Mouse (Mus musculus): ENCODE measurements around the gene Cxcl5. TPM values are rescaled to one million over a fixed set of nuclear protein-coding genes. Genes with fewer than 3 reads are reported as not detected.

Cxcl5 gene
- polyA plus RNA-seq (2012; rRNA removed), result 0.05 TPM in 1 of 2 replicates, not detected in the other

DNA sequence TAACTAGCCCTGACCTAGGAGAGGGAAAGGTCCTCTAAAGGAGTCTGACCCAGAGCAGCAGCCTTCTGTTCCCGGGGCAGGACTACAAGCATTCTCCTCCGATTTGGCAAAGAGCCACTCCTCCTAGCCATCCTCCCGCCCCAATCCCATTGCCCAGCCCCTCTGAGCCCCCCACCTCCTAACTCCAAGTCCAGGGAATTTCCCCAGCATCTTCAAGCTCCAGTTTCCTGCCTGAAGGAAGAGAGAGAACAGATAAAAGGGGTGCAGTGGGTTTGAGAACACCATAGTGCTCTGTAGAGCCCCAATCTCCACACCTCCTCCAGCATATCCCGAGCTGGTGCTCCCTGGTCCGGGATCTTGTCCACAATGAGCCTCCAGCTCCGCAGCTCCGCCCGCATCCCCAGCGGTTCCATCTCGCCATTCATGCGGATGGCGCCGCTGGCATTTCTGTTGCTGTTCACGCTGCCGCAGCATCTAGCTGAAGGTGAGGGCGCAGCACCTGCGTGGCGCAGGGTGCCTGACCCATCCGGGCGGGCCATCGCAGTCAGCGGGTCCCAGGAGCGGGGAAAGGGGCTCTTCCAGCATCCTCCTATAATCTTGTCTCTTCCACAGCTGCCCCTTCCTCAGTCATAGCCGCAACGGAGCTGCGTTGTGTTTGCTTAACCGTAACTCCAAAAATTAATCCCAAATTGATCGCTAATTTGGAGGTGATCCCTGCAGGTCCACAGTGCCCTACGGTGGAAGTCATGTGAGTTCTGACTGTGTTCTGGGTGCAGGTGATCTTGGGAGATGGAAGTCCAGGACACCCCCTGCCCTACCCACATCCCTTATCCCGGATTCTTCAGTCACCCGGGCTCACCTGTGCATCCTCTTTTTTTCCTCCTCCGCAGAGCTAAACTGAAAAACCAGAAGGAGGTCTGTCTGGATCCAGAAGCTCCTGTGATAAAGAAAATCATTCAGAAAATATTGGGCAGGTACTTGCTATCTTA lies at the start of gene Cxcl5:
Cxcl5 (plus strand) TSS at position 284 of the 989 bp plus-strand sequence.
- peaks cover 11% of the 10 kb centered on the region for H3K4me1 ChIP-seq (ENCODE audit: control insufficient read depth, insufficient read depth, low read length)
- no peaks in the 10 kb centered on the region for H3K27me3 ChIP-seq (replicated peaks; ENCODE audit: control insufficient read depth, insufficient read depth, low read length)
- DNase-seq, result peak; percentile 23
- no peak for TF ChIP-seq CTCF (conservative IDR thresholded peaks at IDR 0.05; ENCODE audit: insufficient read depth, insufficient read length, low read depth, low read length)
- no peak for TF ChIP-seq POLR2A (IDR thresholded peaks at IDR 0.05; ENCODE audit: low read depth, low read length)
- no peaks in the 10 kb centered on the region for H3K36me3 ChIP-seq (ENCODE audit: control insufficient read depth, insufficient read depth, low read length)
- H3K27ac ChIP-seq (ENCODE audit: insufficient read depth, low read depth, low read length), result no peak within 1 kb of the TSS
- 5% methylated on average over 32 of the region's 32 CpGs for WGBS
- peak within 1 kb of the TSS; percentile 13; the same call in 1 of the 2 replicates for H3K4me3 ChIP-seq (ENCODE audit: insufficient read depth, low read depth, low read length)

DNA sequence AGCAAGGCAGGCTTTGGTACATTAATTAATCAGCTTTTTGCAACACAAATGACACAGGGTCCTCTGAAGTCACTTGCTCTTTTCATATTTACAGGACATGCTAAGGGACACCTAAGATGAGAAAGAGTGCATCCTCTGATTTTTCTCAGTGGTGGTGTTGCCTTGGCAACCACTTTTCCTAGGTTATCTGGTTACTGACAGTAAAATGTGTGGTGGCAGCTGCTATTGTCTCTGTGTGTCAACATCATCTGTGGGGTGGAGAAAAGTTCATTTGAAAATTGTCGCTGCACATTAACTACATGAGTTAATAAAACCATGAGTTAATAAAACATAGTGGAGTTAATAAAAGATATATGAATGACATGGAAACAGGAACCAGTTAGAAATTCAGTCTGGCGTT lies 47.8 kb upstream of the Cxcl5 start:
- no peak overlapping the region for H3K4me3 ChIP-seq (ENCODE audit: insufficient read depth, low read depth, low read length)
- DNase-seq, result no peak
- H3K27me3 ChIP-seq (replicated peaks; ENCODE audit: control insufficient read depth, insufficient read depth, low read length), result no peaks in the 10 kb centered on the region
- WGBS, result 31% methylated on average over 2 of the region's 2 CpGs
- no peaks in the 10 kb centered on the region for H3K4me1 ChIP-seq (ENCODE audit: control insufficient read depth, insufficient read depth, low read length)
- no peak overlapping the region for H3K27ac ChIP-seq (ENCODE audit: insufficient read depth, low read depth, low read length)
- TF ChIP-seq CTCF (conservative IDR thresholded peaks at IDR 0.05; ENCODE audit: insufficient read depth, insufficient read length, low read depth, low read length), result no peak
- no peak for TF ChIP-seq POLR2A (IDR thresholded peaks at IDR 0.05; ENCODE audit: low read depth, low read length)
- H3K36me3 ChIP-seq (ENCODE audit: control insufficient read depth, insufficient read depth, low read length), result no peaks in the 10 kb centered on the region

DNA sequence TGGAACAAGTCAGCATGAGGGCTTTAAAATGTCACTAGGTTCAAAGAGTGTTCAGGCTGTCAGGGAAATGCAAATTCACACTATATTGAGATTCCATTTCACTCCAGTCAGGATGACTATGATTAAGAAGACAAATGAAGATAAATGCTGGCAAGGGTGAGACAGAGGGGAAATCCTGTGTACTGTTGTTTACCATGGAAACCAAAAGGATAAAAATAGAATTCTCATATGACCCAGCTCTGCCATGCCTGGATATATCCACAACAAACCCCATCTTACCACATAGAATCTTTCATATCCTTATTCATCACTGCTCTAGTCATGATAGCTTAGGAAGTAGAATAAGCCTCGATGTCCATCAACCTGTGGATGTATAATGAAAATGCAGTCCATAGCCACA lies 41.2 kb upstream of the Cxcl5 start:
- Histone ChIP-seq H3K27ac (ENCODE audit: insufficient read depth, low read depth, low read length) (no peak overlapping the region), H3K27me3 (replicated peaks; ENCODE audit: control insufficient read depth, insufficient read depth, low read length) (no peaks in the 10 kb centered on the region), H3K36me3 (ENCODE audit: control insufficient read depth, insufficient read depth, low read length) (no peaks in the 10 kb centered on the region), H3K4me1 (ENCODE audit: control insufficient read depth, insufficient read depth, low read length) (no peaks in the 10 kb centered on the region), H3K4me3 (ENCODE audit: insufficient read depth, low read depth, low read length) (no peak overlapping the region)
- WGBS, result 75% methylated on average over 1 of the region's 1 CpGs
- DNase-seq, result no peak
- no peak for TF ChIP-seq CTCF (conservative IDR thresholded peaks at IDR 0.05; ENCODE audit: insufficient read depth, insufficient read length, low read depth, low read length)
- no peak for TF ChIP-seq POLR2A (IDR thresholded peaks at IDR 0.05; ENCODE audit: low read depth, low read length)

DNA sequence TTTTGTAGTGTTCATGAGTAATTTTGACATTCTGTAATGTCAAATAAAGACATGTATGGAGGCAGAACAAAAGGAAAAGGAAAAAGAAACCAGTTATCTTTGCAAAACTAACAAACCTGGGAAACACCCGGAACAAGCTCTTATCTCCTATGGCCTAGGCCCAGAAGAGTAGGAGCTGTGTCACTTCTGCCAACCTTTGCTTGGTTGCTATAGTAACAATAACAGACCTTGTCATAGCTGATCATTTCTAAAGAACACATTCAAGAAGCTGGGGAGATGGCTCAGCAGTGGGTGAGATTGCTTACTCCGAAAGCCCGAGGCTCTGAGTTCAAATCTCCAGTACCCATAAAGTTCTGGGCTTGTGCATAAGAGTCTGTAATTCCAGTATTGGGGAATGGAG lies 36.5 kb upstream of the Cxcl5 start:
- Histone ChIP-seq H3K4me1 (ENCODE audit: control insufficient read depth, insufficient read depth, low read length) (no peaks in the 10 kb centered on the region), H3K4me3 (ENCODE audit: insufficient read depth, low read depth, low read length) (no peak overlapping the region), H3K27ac (ENCODE audit: insufficient read depth, low read depth, low read length) (no peak overlapping the region), H3K36me3 (ENCODE audit: control insufficient read depth, insufficient read depth, low read length) (no peaks in the 10 kb centered on the region), H3K27me3 (replicated peaks; ENCODE audit: control insufficient read depth, insufficient read depth, low read length) (no peaks in the 10 kb centered on the region)
- DNase-seq, result no peak
- TF ChIP-seq POLR2A (IDR thresholded peaks at IDR 0.05; ENCODE audit: low read depth, low read length), result no peak
- TF ChIP-seq CTCF (conservative IDR thresholded peaks at IDR 0.05; ENCODE audit: insufficient read depth, insufficient read length, low read depth, low read length), result no peak
- 95% methylated on average over 3 of the region's 3 CpGs for WGBS

DNA sequence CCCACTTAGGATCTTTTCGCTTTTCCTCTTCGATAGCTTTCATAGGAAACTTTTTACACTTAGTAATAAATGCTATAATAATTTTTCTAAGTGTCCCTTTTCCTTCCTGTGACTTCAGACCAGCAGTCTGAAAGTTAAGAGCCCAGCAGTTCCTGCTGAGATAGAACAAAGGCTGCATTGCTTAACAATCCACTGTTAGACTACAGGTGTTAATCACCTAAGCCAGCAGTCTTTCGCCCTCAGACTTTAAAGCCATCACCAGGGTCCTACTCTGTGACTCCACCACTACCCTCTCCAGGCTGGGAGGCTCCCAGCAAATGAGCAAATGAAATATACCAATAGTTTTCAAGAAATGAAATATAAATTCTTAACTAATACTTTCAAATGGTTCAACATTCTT lies 30.9 kb upstream of the Cxcl5 start:
- H3K4me1 ChIP-seq (ENCODE audit: control insufficient read depth, insufficient read depth, low read length), result no peaks in the 10 kb centered on the region
- WGBS, result 43% methylated on average over 3 of the region's 3 CpGs
- H3K27ac ChIP-seq (ENCODE audit: insufficient read depth, low read depth, low read length), result no peak overlapping the region
- no peaks in the 10 kb centered on the region for H3K27me3 ChIP-seq (replicated peaks; ENCODE audit: control insufficient read depth, insufficient read depth, low read length)
- H3K36me3 ChIP-seq (ENCODE audit: control insufficient read depth, insufficient read depth, low read length), result no peaks in the 10 kb centered on the region
- DNase-seq, result no peak
- no peak overlapping the region for H3K4me3 ChIP-seq (ENCODE audit: insufficient read depth, low read depth, low read length)
- no peak for TF ChIP-seq CTCF (conservative IDR thresholded peaks at IDR 0.05; ENCODE audit: insufficient read depth, insufficient read length, low read depth, low read length)
- no peak for TF ChIP-seq POLR2A (IDR thresholded peaks at IDR 0.05; ENCODE audit: low read depth, low read length)

DNA sequence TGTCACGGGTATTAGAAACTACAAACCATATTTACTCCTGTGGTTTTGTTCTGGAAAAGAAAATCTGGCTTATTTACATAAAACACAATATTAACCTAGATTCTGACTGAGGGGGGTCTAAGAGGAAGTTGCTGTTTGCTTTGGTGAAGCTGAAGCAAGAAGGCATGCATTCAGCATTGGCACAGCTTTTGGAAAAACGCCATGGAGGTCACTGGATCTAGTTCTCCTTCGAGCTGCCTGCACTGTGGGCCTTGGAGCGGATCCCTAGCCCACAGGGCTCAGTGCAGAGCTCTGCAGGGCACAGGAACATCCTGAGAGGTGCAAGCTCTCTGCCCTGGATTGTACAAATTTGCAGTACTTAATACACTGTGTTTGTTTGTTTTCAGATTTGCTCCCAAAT lies 27.7 kb upstream of the Cxcl5 start:
- H3K4me1 ChIP-seq (ENCODE audit: control insufficient read depth, insufficient read depth, low read length), result no peaks in the 10 kb centered on the region
- no peaks in the 10 kb centered on the region for H3K27me3 ChIP-seq (replicated peaks; ENCODE audit: control insufficient read depth, insufficient read depth, low read length)
- TF ChIP-seq CTCF (conservative IDR thresholded peaks at IDR 0.05; ENCODE audit: insufficient read depth, insufficient read length, low read depth, low read length) (no peak), POLR2A (IDR thresholded peaks at IDR 0.05; ENCODE audit: low read depth, low read length) (no peak)
- peak; percentile 44 for DNase-seq
- H3K27ac ChIP-seq (ENCODE audit: insufficient read depth, low read depth, low read length), result no peak overlapping the region
- WGBS, result 51% methylated on average over 4 of the region's 4 CpGs
- no peaks in the 10 kb centered on the region for H3K36me3 ChIP-seq (ENCODE audit: control insufficient read depth, insufficient read depth, low read length)
- no peak overlapping the region for H3K4me3 ChIP-seq (ENCODE audit: insufficient read depth, low read depth, low read length)

DNA sequence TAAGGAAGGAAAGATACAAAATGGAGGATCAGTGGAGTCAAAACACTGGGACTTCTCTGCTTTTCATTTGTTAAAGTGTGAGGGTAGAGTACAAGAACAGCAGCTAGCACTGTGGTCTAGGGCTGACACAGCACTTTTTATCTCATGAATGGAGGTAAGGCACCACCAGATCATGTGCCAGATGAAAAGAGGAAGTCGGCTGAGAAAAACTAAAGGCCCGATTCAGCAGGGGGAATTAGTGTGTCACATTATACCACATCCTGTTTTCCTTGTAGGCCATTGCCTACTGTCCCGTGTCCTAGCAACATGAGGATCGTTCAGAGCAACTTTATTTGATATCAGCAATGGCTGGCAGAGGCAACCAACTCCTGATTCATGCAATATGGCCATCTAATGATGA lies 17.1 kb upstream of the Cxcl5 start:
- H3K36me3 ChIP-seq (ENCODE audit: control insufficient read depth, insufficient read depth, low read length), result no peaks in the 10 kb centered on the region
- TF ChIP-seq POLR2A (IDR thresholded peaks at IDR 0.05; ENCODE audit: low read depth, low read length), result no peak
- no peak for TF ChIP-seq CTCF (conservative IDR thresholded peaks at IDR 0.05; ENCODE audit: insufficient read depth, insufficient read length, low read depth, low read length)
- H3K4me1 ChIP-seq (ENCODE audit: control insufficient read depth, insufficient read depth, low read length), result no peaks in the 10 kb centered on the region
- no peak for DNase-seq
- no peaks in the 10 kb centered on the region; the same call in 1 of the 2 replicates for H3K27me3 ChIP-seq (replicated peaks; ENCODE audit: control insufficient read depth, insufficient read depth, low read length)
- H3K4me3 ChIP-seq (ENCODE audit: insufficient read depth, low read depth, low read length), result no peak overlapping the region
- no peak overlapping the region for H3K27ac ChIP-seq (ENCODE audit: insufficient read depth, low read depth, low read length)
- WGBS, result 22% methylated on average over 4 of the region's 4 CpGs
